Mouse (Mus musculus) heart, postnatal 25 days (tissue): Measurements from ENCODE around the gene Tmed5. TPM values are rescaled to one million over a fixed set of nuclear protein-coding genes. Genes with fewer than 3 reads are reported as not detected.

ENCODE experiments used
- DNase-seq: peaks from one replicate; pipeline ENCODE4 v3.0.0; 2022; ENCODE audit warnings: low spot score
- intact Hi-C: fragments of 180-260 bp; cut with DNase I; formaldehyde crosslinking; loops from one replicate; pipeline ENCODE4 v1.15.1; 2025
- total RNA-seq, 2 experiments: library from RNA; stranded (reverse); gene quantifications; 2 replicates each; pipeline ENCODE4 v1.2.3; 2021

The Tmed5 gene
- total RNA-seq, 2 experiments from 2014 or later = 25.4 to 26.0 TPM

- intact Hi-C loops = loop anchor here (10.0 kb wide), 1 partner anchor 204 kb away; the partner anchor contains the start of gene Dr1
- DNase-seq = no peak
Observed at GRCm38 (mm10) chr5:108060413-108060812, 72.0 kb downstream of the Tmed5 start.

Other genes with a start within 250 kb of the Tmed5 start
- gene Rpl5, start 232.1 kb downstream of the Tmed5 start, total RNA-seq = 10 to 100 TPM; 30.6 to 34.7 TPM
- gene Fam69a, start 145.5 kb downstream of the Tmed5 start, total RNA-seq = 10 to 100 TPM in 1 of 2 experiments, 1 to 10 TPM in 1; 8.0 to 10.9 TPM
- 10 to 100 TPM; 11.8 to 14.0 TPM for gene Mtf2, start 66.9 kb downstream of the Tmed5 start, total RNA-seq
- under 1 TPM; 0.31 to 0.59 TPM for gene Ccdc18, start 255 bp upstream of the Tmed5 start, total RNA-seq
- gene Dr1, start 136.3 kb upstream of the Tmed5 start, total RNA-seq = 10 to 100 TPM; 19.2 to 22.4 TPM
- gene Pigg, start 180.0 kb upstream of the Tmed5 start, total RNA-seq = 10 to 100 TPM in 1 of 2 experiments, 1 to 10 TPM in 1; 9.0 to 10.7 TPM
- under 1 TPM; 0.50 to 0.78 TPM for gene Gm42517, start 235.3 kb upstream of the Tmed5 start, total RNA-seq